Mouse (Mus musculus): ENCODE measurements around the gene Emcn.

Gene Emcn

GRCm38 (mm10) chr3:137418636-137419035, 77.8 kb downstream of the Emcn start:
- 56% methylated on average over 4 of the region's 4 CpGs for WGBS

GRCm38 (mm10) chr3:137429516-137429915, 88.6 kb downstream of the Emcn start:
- 71% methylated on average over 6 of the region's 6 CpGs for WGBS

DNA sequence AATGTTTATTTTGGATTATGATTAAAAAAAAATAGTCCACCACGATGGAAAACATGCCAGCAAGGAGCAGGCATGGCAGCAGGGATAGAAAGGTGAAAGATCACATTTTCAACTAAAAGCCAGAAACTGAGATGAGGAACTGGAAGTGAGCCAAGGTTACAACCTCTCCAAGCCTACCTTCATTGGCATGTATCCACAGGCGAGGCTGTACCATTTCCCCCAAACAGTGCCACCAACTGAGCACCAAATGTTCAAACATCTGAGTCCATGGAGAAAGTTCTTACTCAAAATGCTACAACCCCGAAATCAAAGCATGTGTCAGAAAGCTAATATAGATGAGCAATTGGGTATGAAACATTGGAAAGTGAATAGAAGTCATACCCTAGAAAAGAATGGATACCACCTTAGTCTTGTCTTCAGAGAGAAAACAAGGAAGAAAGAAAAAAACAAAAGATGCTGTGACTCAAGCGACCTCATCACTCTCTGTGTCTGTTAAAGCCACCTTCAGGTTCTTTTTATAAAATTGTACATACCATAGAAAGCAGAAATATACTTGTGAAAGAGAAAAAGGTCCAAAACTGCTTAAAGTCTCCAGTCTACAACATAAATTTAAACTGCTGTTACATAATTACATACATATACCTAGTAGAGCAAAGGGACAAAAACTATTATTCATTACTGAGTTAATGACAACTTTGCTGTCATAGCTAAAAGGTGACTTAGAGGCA, 124.2 kb downstream of the Emcn start:
- WGBS: 64% methylated on average over 4 of the region's 4 CpGs

DNA sequence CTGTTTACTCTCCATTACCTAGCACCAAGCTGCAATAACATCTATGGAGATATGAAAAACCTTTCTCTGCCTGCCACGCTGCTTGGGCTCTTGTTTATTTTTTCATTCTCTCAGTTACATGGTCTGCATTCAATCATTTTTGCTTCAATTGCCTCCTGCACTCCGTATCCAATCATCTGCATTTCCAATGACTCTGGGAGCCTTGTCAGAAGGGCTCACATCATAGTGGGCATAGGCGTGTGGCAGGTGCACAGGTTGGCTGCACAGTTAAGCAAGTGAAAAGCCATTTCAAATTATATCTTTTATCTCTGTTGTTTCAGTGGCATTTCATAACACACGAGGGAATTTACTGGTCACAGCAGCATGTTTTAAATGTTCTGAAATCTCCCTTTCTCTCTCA, 125.1 kb downstream of the Emcn start:
- WGBS: 59% methylated on average over 4 of the region's 4 CpGs

GRCm38 (mm10) chr3:137466766-137467165, 125.9 kb downstream of the Emcn start:
- WGBS: 76% methylated on average over 4 of the region's 4 CpGs

DNA sequence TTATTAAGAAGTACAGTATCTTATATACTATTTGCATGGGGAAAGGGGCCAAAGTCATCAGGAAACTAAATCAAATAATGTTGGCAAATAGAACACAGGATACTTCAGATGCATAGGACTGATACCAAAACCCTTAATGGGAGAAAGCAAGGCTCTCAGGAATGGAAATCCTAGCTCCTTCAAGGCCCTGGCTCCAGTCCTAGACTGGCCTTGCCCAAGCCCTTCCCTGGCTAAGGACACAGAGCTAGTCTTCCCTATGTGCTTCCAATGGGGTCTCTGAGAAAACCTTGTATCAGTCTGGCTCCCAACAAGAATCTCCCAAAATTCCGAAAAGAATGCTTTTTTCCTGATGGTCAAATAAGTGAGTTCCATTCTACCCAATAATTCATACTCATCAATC, 126.5 kb downstream of the Emcn start:
- 93% methylated on average over 1 of the region's 1 CpGs for WGBS

DNA sequence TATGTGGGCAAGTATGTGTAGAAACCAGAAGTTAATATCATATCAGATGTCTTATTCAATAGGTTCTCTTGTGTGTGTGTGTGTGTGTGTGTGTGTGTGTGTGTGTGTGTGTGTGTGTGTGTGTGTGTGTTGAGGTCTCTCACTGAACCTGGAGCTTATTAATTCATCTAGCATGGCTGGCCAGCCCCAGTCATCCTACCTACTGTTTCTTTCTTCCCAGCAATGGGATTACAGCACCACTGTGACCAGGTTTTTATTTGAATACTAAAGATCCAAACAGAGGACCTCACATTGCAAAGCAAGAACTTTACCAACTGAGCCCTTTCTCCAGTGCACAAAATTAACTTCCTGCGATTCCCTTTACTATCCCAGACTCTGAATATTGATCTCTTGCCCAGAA, 131.3 kb downstream of the Emcn start:
- WGBS: 80% methylated on average over 1 of the region's 1 CpGs

GRCm38 (mm10) chr3:137479761-137480339, 139.0 kb downstream of the Emcn start:
- 27% methylated on average over 7 of the region's 7 CpGs for WGBS

Measured in cerebral cortex, adult 2 months (tissue).